Mouse (Mus musculus) megakaryocyte, embryonic 14.5 days (primary cell): Measurements from ENCODE around the gene Wdtc1.

Experiments used
- FLI1 ChIP-seq: IDR thresholded peaks from 2 replicates; pipeline ENCODE4 v1.6.1; 2012; ENCODE audit warnings: low read length, inconsistent platforms, mixed read lengths
- GATA1 ChIP-seq: IDR thresholded peaks from 3 replicates; pipeline ENCODE4 v1.6.1; 2012; ENCODE audit warnings: mixed read lengths, low read length, inconsistent platforms, borderline replicate concordance

- TF ChIP-seq GATA1, result no peak
- TF ChIP-seq FLI1, result no peak
These were observed 102.1 kb downstream of the Wdtc1 start for GRCm38 (mm10) chr4:133251214-133251613.
